Mouse (Mus musculus): ENCODE measurements at regions not wholly inside any gene's neighbourhood (a gene's known extent, or its start where the extent isn't known, plus 50 kb on each side); places are given as distances from the start of the nearest gene placed in this dataset.

DNA sequence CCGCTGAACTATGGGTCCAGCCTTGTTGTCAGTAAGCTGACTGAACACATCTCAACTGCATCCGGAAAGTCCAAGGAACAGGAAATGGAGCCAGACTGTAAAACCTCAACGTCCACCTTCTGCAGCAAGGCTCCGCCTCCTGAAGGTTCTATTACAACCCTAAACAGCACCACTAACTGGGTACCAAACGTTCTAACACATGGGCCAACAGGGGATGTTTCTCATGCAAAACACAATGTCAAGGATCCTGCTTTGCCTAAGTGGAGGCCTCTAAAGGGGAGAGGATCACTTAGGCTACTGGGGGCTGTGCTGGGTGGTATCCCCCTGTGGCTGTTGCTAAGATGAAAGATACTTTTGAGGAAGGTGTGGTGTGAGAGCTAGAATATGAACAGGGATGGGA, 51.0 kb upstream of the Stt3b start:
- no peaks in the 10 kb centered on the region for H3K9me3 ChIP-seq (replicated peaks)
- 0 out of 2 replicates have a peak, but pooled peaks cover 3% of the 10 kb centered on the region for H3K4me1 ChIP-seq
- ATAC-seq (ENCODE audit: insufficient number of reproducible peaks, low FRiP score, low TSS enrichment, low read depth) = no peak
- no peak overlapping the region for H3K27ac ChIP-seq (replicated peaks)
- H3K27me3 ChIP-seq = no peaks in the 10 kb centered on the region
- H3K4me2 ChIP-seq (replicated peaks) = no peak overlapping the region
- 54% methylated on average over 5 of the region's 5 CpGs for WGBS
- H3K4me3 ChIP-seq (replicated peaks) = no peak overlapping the region
- no peaks in the 10 kb centered on the region for H3K36me3 ChIP-seq
- no peak overlapping the region for H3K9ac ChIP-seq

DNA sequence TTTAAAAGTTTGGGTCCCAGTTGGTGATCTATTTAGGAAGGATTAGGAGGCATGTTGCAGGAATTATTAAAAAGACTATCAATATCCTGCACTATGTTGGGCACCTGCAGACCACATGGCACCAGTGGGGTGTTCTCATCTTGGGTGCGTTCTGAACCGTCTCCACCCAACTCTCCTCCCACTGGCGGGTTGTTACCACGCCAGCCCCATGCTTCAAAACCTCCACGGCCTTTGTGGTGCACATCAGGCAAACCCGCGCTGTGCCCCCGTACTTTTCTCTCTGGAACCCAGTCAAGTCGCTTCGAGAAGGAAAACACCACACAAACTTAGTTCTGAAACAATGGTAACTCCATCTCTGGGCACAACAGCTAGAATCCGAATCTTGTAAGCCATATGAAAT, 51.7 kb upstream of the Stt3b start:
- no peaks in the 10 kb centered on the region for H3K36me3 ChIP-seq
- H3K4me3 ChIP-seq (replicated peaks) = no peak overlapping the region
- no peak overlapping the region for H3K4me2 ChIP-seq (replicated peaks)
- no peaks in the 10 kb centered on the region for H3K27me3 ChIP-seq
- H3K4me1 ChIP-seq = no peaks in the 10 kb centered on the region
- H3K27ac ChIP-seq (replicated peaks) = no peak overlapping the region
- 83% methylated on average over 11 of the region's 11 CpGs for WGBS
- no peaks in the 10 kb centered on the region for H3K9me3 ChIP-seq (replicated peaks)
- ATAC-seq (ENCODE audit: insufficient number of reproducible peaks, low FRiP score, low TSS enrichment, low read depth) = no peak
- no peak overlapping the region for H3K9ac ChIP-seq

DNA sequence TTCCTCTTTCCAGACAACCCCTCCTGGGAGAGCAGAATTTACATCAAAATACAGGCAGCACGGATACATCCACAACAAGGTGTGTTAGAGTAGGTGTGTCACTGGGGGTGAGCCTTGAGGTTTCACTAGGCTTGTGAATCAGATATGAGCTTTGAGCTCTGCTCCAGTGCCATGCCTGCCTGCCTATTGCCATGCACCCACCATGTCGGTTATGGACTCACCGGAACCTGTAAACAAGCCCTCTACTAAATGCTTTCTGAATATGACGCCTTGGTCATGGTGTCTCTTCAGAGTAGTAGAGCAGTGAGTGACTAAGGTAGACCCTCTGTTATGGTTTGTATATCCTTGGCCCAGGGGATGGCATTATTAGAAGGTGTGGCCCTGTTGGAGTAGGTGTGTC, 52.3 kb upstream of the Stt3b start:
- WGBS = 79% methylated on average over 4 of the region's 4 CpGs
- ATAC-seq (ENCODE audit: insufficient number of reproducible peaks, low FRiP score, low TSS enrichment, low read depth) = no peak
- no peak overlapping the region for H3K27ac ChIP-seq (replicated peaks)
- H3K9ac ChIP-seq = no peak overlapping the region
- no peak overlapping the region for H3K4me2 ChIP-seq (replicated peaks)
- H3K27me3 ChIP-seq = no peaks in the 10 kb centered on the region
- H3K36me3 ChIP-seq = no peaks in the 10 kb centered on the region
- no peak overlapping the region for H3K4me3 ChIP-seq (replicated peaks)
- no peaks in the 10 kb centered on the region for H3K4me1 ChIP-seq
- H3K9me3 ChIP-seq (replicated peaks) = no peaks in the 10 kb centered on the region

DNA sequence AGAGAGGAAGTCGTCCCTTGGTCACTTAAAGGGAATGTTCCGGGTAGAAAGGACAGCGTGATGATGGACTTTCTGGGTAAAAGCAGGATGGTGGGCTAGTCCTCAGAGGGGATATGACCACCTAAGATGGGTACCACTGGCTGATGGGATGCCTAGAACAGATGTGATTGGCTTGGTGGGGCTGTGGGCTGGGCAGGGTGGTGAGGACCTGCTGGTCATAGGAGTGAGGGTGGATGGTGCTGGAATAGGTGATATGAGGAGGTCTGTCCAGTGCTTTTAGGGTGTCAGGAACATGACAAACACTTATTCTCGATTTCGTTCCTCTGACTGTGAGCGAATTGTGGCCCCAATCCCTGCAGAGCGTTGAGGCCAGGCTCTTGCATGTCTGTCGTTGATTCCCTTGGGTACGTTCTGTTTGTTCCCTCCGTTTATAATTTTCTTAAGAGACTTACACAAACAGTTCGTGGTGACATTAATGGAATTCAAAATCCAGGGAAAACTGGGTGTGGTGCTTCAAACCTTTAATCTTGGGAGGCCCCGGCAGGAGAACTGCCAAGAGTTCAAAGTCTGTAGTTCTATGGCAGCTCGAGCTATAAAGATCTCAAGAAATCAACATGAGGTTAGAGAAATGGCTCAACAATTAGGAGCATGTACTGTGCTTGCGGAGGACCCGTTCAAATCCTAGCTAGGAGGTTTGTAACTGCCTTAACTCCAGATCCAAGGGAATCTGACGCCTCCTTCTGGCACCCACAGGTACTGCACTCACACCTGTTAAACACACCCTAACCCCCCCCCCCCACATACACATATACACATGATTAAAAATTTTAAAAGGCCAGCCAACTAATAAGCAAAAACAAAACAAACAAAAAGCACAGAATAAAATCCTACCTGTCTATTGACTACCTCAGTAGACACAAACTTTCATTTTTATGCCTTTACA, 55.0 kb upstream of the Stt3b start:
- no peaks in the 10 kb centered on the region for H3K4me1 ChIP-seq
- whole genome bisulfite sequencing = 77% methylated on average over 16 of the region's 16 CpGs
- H3K36me3 ChIP-seq = no peaks in the 10 kb centered on the region
- no peaks in the 10 kb centered on the region for H3K9me3 ChIP-seq (replicated peaks)
- no peaks in the 10 kb centered on the region for H3K27me3 ChIP-seq
- no peak overlapping the region for H3K4me3 ChIP-seq (replicated peaks)
- ATAC-seq (ENCODE audit: insufficient number of reproducible peaks, low FRiP score, low TSS enrichment, low read depth) = no peak
- no peak overlapping the region for H3K4me2 ChIP-seq (replicated peaks)
- H3K27ac ChIP-seq (replicated peaks) = no peak overlapping the region
- no peak overlapping the region for H3K9ac ChIP-seq

DNA sequence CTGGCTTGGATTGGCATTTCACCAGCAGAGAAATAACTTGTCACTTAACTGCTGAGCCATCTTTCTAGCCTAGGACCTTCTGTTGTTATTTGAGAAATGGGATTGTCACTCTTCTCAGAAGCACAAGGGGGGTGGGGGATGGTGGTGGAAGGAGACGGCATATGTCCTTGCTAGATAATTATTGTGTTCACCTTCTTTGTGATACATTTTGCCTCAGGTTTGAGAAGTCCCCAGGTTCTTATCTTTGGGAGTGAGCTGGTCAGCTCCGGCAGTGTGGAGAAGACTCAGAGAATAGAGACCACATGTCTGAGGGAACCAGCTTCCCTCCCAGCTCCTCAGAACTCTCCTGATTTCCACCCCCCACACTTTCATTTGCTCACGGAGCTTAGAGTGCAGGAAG, 57.6 kb upstream of the Stt3b start:
- WGBS = 63% methylated on average over 3 of the region's 3 CpGs
- ATAC-seq (ENCODE audit: insufficient number of reproducible peaks, low FRiP score, low TSS enrichment, low read depth) = no peak

DNA sequence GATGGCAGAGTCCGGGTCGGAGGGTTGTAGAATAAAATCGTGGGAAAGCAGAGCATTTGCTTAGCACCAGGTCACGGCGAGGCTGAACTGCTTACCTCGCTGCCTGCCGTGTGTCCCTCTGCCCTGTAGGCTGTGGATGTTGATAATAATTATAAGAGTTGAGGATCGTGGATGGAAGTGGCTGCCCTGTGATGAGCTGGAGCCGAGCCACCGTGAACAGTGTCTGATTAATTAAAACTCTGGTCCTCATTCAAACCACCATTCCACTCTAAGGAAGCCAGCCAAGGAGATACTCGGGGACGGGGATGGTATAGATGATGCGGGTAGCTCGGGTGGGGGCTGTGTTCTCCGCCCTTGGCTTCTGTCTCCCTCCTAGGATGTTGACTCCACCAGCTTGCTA, 70.1 kb upstream of the Stt3b start:
- Histone ChIP-seq H3K36me3 (no peaks in the 10 kb centered on the region), H3K9me3 (replicated peaks) (no peaks in the 10 kb centered on the region), H3K4me2 (replicated peaks) (no peak overlapping the region), H3K4me1 (no peaks in the 10 kb centered on the region), H3K27me3 (no peaks in the 10 kb centered on the region), H3K27ac (replicated peaks) (no peak overlapping the region), H3K4me3 (replicated peaks) (no peak overlapping the region), H3K9ac (no peak overlapping the region)
- ATAC-seq (ENCODE audit: insufficient number of reproducible peaks, low FRiP score, low TSS enrichment, low read depth) = no peak
- 67% methylated on average over 15 of the region's 15 CpGs for WGBS

More for the DNA sequence above, 57.6 kb upstream of the Stt3b start:
- no peak overlapping the region for H3K9ac ChIP-seq
- no peaks in the 10 kb centered on the region for H3K27me3 ChIP-seq
- H3K9me3 ChIP-seq (replicated peaks) = no peaks in the 10 kb centered on the region
- no peak overlapping the region for H3K4me2 ChIP-seq (replicated peaks)
- H3K27ac ChIP-seq (replicated peaks) = no peak overlapping the region
- no peaks in the 10 kb centered on the region for H3K4me1 ChIP-seq
- H3K36me3 ChIP-seq = no peaks in the 10 kb centered on the region
- no peak overlapping the region for H3K4me3 ChIP-seq (replicated peaks)

DNA sequence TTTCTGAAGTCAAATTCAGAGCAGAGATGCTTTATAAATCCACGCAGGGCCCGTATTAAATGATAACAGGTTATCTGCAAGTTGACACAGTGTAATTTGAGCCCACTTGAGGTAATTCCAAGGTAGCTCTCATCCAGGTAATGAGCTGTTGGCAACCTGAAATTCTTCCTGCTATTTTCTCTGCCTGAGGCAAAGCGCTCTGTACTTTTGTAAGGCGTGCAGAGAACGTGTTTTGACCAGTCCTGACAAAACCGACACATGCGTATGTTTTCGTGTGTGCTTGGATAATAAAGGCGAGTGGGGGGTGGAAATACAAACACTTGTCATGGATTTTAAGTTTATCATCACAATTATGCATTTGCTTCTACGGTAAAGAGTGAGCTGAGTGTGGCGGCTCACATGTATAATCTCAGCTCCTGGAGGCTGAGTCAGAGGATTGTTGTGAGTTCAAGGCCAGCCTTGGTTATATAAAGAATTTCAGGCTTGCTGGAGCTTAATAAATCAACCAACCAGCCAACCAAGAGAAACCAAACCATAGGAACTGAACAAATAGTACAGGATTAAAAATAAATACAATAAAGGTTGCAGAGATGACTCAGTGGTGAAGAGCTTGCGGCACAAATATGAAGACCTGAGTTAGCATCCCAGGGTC, 72.7 kb upstream of the Stt3b start:
- Histone ChIP-seq H3K27ac (replicated peaks) (no peak overlapping the region), H3K27me3 (no peaks in the 10 kb centered on the region), H3K9ac (no peak overlapping the region), H3K36me3 (no peaks in the 10 kb centered on the region), H3K4me2 (replicated peaks) (no peak overlapping the region), H3K4me1 (no peaks in the 10 kb centered on the region), H3K4me3 (replicated peaks) (no peak overlapping the region), H3K9me3 (replicated peaks) (no peaks in the 10 kb centered on the region)
- 64% methylated on average over 12 of the region's 12 CpGs for WGBS
- no peak for ATAC-seq (ENCODE audit: insufficient number of reproducible peaks, low FRiP score, low TSS enrichment, low read depth)

DNA sequence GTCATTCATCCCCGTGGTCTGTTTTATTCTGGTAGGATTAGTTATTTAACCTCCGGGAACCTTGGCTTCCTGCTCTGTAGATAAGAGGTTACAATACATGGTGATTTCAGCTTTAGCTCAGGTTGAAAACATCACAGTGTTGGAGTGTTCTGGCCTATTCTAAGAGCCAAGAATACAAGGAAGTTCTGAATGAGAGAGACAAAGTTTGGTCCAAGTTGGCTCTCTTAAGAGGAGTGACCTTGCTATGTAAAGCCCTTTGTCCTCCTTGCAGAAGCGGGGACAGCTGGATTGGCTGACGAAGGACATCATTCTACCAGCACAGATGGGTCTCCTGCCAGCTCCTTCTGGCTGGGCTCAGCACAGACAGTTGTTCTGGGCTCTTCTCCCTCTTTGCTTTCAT, 73.7 kb upstream of the Stt3b start:
- no peak for ATAC-seq (ENCODE audit: insufficient number of reproducible peaks, low FRiP score, low TSS enrichment, low read depth)
- Histone ChIP-seq H3K27ac (replicated peaks) (no peak overlapping the region), H3K4me3 (replicated peaks) (no peak overlapping the region), H3K9ac (no peak overlapping the region), H3K36me3 (no peaks in the 10 kb centered on the region), H3K4me1 (0 out of 2 replicates have a peak, but pooled peaks cover 4% of the 10 kb centered on the region), H3K27me3 (no peaks in the 10 kb centered on the region), H3K4me2 (replicated peaks) (no peak overlapping the region), H3K9me3 (replicated peaks) (no peaks in the 10 kb centered on the region)
- WGBS = 67% methylated on average over 4 of the region's 4 CpGs

DNA sequence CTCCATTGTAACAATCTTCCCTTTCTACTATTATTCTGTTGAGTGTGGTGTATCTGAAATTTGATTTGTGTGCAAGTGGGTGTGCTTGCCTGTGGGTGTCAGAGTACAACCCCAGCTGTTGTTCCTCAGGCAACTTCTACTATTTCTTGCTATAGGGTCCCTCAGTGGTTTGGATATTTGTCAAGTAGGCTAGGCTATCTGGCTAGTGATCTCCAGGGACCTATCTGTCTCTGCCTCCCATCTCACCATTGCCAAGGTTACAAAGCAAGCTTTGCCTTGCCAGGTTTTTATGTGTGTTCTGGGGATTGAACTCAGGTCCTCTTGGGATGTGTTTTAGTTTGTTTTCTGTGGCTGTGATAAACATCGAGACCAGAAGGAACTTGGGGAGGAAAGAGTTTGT, 74.1 kb upstream of the Stt3b start:
- H3K4me2 ChIP-seq (replicated peaks) = no peak overlapping the region
- no peak overlapping the region for H3K4me3 ChIP-seq (replicated peaks)
- no peak overlapping the region for H3K9ac ChIP-seq
- WGBS = 86% methylated on average over 1 of the region's 1 CpGs
- H3K36me3 ChIP-seq = no peaks in the 10 kb centered on the region
- H3K27me3 ChIP-seq = no peaks in the 10 kb centered on the region
- no peaks in the 10 kb centered on the region for H3K9me3 ChIP-seq (replicated peaks)
- 0 out of 2 replicates have a peak, but pooled peaks cover 5% of the 10 kb centered on the region for H3K4me1 ChIP-seq
- ATAC-seq (ENCODE audit: insufficient number of reproducible peaks, low FRiP score, low TSS enrichment, low read depth) = no peak
- H3K27ac ChIP-seq (replicated peaks) = no peak overlapping the region

DNA sequence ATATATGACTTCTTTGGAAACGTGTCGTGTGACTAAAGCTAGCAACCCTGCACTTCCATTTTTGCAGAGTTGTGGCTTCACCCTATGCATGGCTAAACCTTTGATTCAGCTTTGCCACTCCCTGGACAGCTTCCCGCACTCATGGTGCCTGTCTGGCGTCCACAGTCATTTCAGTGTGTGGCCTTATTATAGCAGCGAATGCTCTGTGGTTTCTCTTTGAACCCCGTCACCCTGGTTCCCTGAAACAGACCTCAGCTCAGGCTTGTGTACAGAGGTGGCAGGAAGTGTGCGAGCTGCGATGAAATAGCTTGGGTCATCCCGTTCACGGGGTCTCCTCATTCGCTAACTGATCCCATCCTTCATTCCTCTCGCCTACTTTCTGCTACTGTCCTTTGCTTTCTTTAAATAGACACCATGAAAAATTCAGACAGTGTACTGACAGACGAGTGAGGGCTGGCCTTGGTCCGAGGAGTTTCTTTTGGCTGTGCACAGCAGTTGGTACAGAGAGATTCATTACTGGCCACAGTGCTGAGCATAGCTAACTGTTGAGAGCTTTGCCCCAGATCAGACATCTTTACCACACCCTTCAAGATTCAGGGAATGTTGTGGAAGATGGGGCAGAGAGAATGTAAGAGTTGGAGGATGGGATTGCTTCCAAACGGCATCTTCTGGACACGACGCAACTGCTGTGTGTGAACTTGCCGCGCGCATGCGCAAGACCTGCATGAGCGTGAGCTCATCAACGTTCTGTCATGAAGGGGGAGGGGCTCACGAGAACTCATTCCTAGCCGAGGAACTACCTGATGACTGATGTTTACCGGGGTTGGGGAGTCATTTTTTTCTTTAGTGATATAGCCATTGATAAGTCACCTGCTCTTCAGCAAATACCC, 77.5 kb upstream of the Stt3b start:
- H3K9ac ChIP-seq = no peak overlapping the region
- H3K4me3 ChIP-seq (replicated peaks) = no peak overlapping the region
- peak; percentile 48; the same call in 1 of the 2 replicates for ATAC-seq (ENCODE audit: insufficient number of reproducible peaks, low FRiP score, low TSS enrichment, low read depth)

DNA sequence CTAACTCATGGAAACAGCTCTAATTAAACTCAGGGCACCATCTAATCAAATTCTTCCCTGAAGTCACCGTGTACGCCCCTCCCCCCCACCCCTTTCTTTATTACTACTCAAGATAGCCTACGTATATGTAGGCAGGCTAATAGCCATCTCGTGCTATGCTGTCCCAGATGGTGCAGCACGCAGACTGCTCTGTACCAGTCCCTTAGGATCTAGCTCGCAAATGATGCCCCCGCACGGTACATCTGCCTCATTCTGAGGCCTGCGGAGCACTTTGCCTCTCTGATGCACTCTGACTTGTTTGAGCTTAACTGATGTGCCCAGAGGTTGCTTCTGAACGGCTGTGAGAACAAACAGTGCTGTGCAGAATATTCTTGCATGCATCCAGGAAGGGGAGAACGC, 78.1 kb upstream of the Stt3b start:
- Histone ChIP-seq H3K9me3 (replicated peaks) (no peaks in the 10 kb centered on the region), H3K4me2 (replicated peaks) (no peak overlapping the region), H3K4me1 (peaks cover 23% of the 10 kb centered on the region), H3K9ac (no peak overlapping the region), H3K27ac (replicated peaks) (no peak overlapping the region), H3K36me3 (no peaks in the 10 kb centered on the region), H3K4me3 (replicated peaks) (no peak overlapping the region), H3K27me3 (no peaks in the 10 kb centered on the region)
- ATAC-seq (ENCODE audit: insufficient number of reproducible peaks, low FRiP score, low TSS enrichment, low read depth) = no peak
- 87% methylated on average over 11 of the region's 11 CpGs for WGBS

More for the DNA sequence above, 77.5 kb upstream of the Stt3b start:
- peaks cover 23% of the 10 kb centered on the region for H3K4me1 ChIP-seq
- no peak overlapping the region for H3K27ac ChIP-seq (replicated peaks)
- H3K9me3 ChIP-seq (replicated peaks) = no peaks in the 10 kb centered on the region
- 71% methylated on average over 26 of the region's 26 CpGs for WGBS
- no peaks in the 10 kb centered on the region for H3K36me3 ChIP-seq
- H3K4me2 ChIP-seq (replicated peaks) = no peak overlapping the region
- H3K27me3 ChIP-seq = no peaks in the 10 kb centered on the region

All from embryonic facial prominence, embryonic 15.5 days (tissue).